Mouse (Mus musculus): ENCODE measurements around the gene Emg1. TPM values are rescaled to one million over a fixed set of nuclear protein-coding genes. Genes with fewer than 3 reads are reported as not detected.

Gene Emg1
- polyA plus RNA-seq, 1 experiment: 107 TPM

- no peak for DNase-seq (ENCODE audit: low read depth, low spot score)
Measured at GRCm38 (mm10) chr6:124661156-124661806, 50.7 kb downstream of the Emg1 start.

GRCm38 (mm10) chr6:124658067-124658466, 53.9 kb downstream of the Emg1 start:
- WGBS: 71% methylated on average over 2 of the region's 2 CpGs
- no peak for DNase-seq (ENCODE audit: low read depth, low spot score)

More at GRCm38 (mm10) chr6:124661156-124661806, 50.7 kb downstream of the Emg1 start:
- WGBS: 95% methylated on average over 4 of the region's 4 CpGs

- DNase-seq (ENCODE audit: low read depth, low spot score): no peak
- WGBS: 63% methylated on average over 6 of the region's 6 CpGs
Measured at GRCm38 (mm10) chr6:124655893-124656292, 56.1 kb downstream of the Emg1 start.

Other genes starting within 250 kb of the Emg1 start
- 0.90 and 1.6 TPM in 2 replicates for gene Clstn3, start 247.4 kb downstream of the Emg1 start, polyA plus RNA-seq (2012; rRNA removed)
- 1.2 and 1.7 TPM in 2 replicates for gene C1rl, start 219.1 kb downstream of the Emg1 start, polyA plus RNA-seq (2012; rRNA removed)
- 19.0 and 24.3 TPM in 2 replicates for gene C1ra, start 199.8 kb downstream of the Emg1 start, polyA plus RNA-seq (2012; rRNA removed)
- gene C1s1, start 169.8 kb downstream of the Emg1 start, polyA plus RNA-seq (2012; rRNA removed): 31.4 and 47.1 TPM in 2 replicates
- gene C1rb, start 141.9 kb downstream of the Emg1 start, polyA plus RNA-seq (2012; rRNA removed): 0.04 TPM in 1 of 2 replicates, not detected in the other
- 0.02 and 0.18 TPM in 2 replicates for gene C1s2, start 76.1 kb downstream of the Emg1 start, polyA plus RNA-seq (2012; rRNA removed)
- 211 and 383 TPM in 2 replicates for gene Lpcat3, start 49.2 kb downstream of the Emg1 start, polyA plus RNA-seq (2012; rRNA removed)
- gene Phb2, start 158 bp upstream of the Emg1 start, polyA plus RNA-seq (2012; rRNA removed): 215 and 267 TPM in 2 replicates
- gene Ptpn6, start 26.5 kb upstream of the Emg1 start, polyA plus RNA-seq (2012; rRNA removed): 35.0 and 38.7 TPM in 2 replicates
- gene Grcc10, start 29.2 kb upstream of the Emg1 start, polyA plus RNA-seq (2012; rRNA removed): 156 TPM in 2 replicates
- not detected in 2 replicates for gene Gm45234, start 43.8 kb upstream of the Emg1 start, polyA plus RNA-seq (2012; rRNA removed)
- 31.9 and 33.6 TPM in 2 replicates for gene Atn1, start 44.3 kb upstream of the Emg1 start, polyA plus RNA-seq (2012; rRNA removed)
- 3.2 and 4.2 TPM in 2 replicates for gene Eno2, start 57.5 kb upstream of the Emg1 start, polyA plus RNA-seq (2012; rRNA removed)
- 0.47 and 1.1 TPM in 2 replicates for gene Lrrc23, start 67.5 kb upstream of the Emg1 start, polyA plus RNA-seq (2012; rRNA removed)
- 23.9 and 28.5 TPM in 2 replicates for gene Spsb2, start 96.5 kb upstream of the Emg1 start, polyA plus RNA-seq (2012; rRNA removed)
- 671 and 859 TPM in 2 replicates for gene Tpi1, start 102.1 kb upstream of the Emg1 start, polyA plus RNA-seq (2012; rRNA removed)
- gene Usp5, start 117.3 kb upstream of the Emg1 start, polyA plus RNA-seq (2012; rRNA removed): 58.3 and 64.0 TPM in 2 replicates
- gene Cdca3, start 117.4 kb upstream of the Emg1 start, polyA plus RNA-seq (2012; rRNA removed): 120 and 146 TPM in 2 replicates
- gene Gnb3, start 128.1 kb upstream of the Emg1 start, polyA plus RNA-seq (2012; rRNA removed): 0.11 and 0.12 TPM in 2 replicates
- gene P3h3, start 145.6 kb upstream of the Emg1 start, polyA plus RNA-seq (2012; rRNA removed): 8.3 and 10.5 TPM in 2 replicates
- 1.1 and 1.7 TPM in 2 replicates for gene Gpr162, start 151.8 kb upstream of the Emg1 start, polyA plus RNA-seq (2012; rRNA removed)
- gene Cd4, start 176.0 kb upstream of the Emg1 start, polyA plus RNA-seq (2012; rRNA removed): 6.7 and 7.9 TPM in 2 replicates
- gene Lag3, start 199.5 kb upstream of the Emg1 start, polyA plus RNA-seq (2012; rRNA removed): 3.8 and 4.7 TPM in 2 replicates
- 658 and 1,077 TPM in 2 replicates for gene Ptms, start 207.9 kb upstream of the Emg1 start, polyA plus RNA-seq (2012; rRNA removed)
- 350 and 390 TPM in 2 replicates for gene Mlf2, start 219.2 kb upstream of the Emg1 start, polyA plus RNA-seq (2012; rRNA removed)